Mouse (Mus musculus): ENCODE results near the gene Flot1. TPM values are rescaled to one million over a fixed set of nuclear protein-coding genes. Genes with fewer than 3 reads are reported as not detected.

The Flot1 gene
- 64.4 and 72.6 TPM in 2 replicates for polyA plus RNA-seq (2015; fragmentation: Nextera tagmentation; extraction: Ambion mirVana)

DNA sequence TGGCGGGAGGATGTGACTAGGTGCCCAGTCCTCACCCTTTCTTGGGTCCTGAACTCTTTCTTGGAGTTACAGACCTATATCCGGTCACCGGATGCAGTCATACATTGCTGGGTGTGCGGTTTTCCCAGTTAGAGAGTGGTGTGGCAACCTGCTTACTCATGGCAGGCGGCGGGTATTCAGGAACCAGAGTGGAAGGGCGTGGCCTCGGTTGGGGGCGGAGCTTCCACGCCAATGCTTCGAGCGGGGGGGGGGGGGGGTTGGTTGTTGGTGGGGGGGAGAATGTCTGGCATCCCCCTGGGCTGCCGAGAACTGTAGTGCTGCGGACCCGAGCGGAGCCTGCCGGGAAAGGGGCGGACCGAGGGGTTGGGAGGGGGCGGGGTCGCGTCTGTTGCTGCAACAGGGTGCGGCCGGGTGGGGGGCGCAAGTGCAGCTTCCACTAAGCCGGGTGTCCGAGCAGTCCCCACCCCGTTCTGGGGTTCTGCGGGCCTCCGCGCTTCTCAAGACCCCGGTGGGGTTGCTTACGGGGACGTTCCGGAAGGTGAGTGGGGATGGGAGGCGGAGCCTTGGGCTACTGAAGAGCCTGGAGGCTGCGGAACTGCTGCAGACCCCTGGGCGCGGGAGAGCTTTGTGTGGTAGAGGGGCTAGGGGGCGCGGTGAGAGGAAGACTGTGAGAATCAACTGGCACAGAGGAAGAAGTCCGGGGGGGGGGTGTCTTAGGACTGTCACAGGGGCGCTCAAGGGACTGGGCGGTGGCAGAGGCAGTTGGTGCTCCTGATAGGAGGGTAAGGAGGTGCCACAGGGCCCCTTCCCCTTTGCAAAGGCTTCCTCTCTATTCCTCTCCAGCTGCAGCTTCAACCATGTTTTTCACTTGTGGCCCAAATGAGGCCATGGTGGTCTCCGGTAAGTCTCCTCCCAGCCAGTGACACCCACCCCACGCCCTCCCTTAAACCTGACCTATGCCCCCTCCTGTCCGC, at the start of gene Flot1:
Flot1 (plus strand) TSS at position 267 of the 974 bp plus-strand sequence.
- H3K4me3 ChIP-seq (replicated peaks) = peak within 1 kb of the TSS; percentile 69
- H3K4me2 ChIP-seq (replicated peaks) = peak within 1 kb of the TSS; percentile 94
- peak within 1 kb of the TSS; percentile 93 for H3K27ac ChIP-seq (replicated peaks)
- H3K9ac ChIP-seq = peak within 1 kb of the TSS; percentile 72
- H3K4me1 ChIP-seq = peaks cover 33% of the 10 kb centered on the region
- under 1% methylated on average over 47 of the region's 47 CpGs for WGBS
- H3K36me3 ChIP-seq = peaks cover 31% of the 10 kb centered on the region
- no peaks in the 10 kb centered on the region for H3K27me3 ChIP-seq
- no peaks in the 10 kb centered on the region for H3K9me3 ChIP-seq (replicated peaks)
- ATAC-seq (ENCODE audit: insufficient number of reproducible peaks, low FRiP score, low TSS enrichment, low read depth) = peak; percentile 87

DNA sequence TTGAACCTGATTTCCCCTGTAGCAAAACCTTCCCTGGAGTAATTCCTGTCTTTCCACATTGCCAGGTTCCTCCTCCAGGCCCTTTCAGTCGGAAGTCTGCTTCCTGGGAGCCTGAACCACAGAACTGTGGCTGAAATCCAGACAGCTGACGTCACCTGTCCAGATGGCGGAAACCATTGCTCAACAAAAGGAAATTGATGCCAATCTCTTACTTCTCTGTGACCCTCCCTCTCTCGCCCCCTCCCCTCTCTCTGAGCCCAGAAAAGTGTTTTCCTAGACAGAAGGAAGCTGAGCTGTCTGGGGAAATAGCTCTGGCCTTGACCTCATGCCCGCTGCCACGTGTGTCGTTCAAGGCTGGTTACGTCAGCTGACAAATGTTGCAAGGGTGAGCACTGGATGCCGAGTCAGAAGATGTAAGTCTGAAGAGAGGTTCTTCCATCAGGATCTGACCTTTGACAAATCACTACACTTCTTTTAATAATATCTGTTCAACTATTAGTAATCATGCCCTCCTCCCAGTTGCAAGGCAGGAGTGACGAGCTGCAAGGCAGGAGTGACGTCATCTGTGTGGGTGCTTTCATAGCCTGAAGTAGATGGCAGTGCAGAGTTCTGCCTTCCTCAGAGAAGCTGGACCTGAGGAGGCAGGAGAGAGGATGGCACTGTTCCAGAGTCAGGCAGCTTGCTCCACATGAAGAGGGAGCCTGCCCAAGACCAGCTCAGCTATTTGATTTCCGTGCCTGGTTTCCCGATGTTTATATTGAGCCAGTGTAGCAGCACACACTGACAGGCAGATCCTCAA, 46.0 kb upstream of the Flot1 start:
- peak; percentile 39; the same call in 1 of the 2 replicates for ATAC-seq (ENCODE audit: insufficient number of reproducible peaks, low FRiP score, low TSS enrichment, low read depth)
- no peak overlapping the region for H3K9ac ChIP-seq

DNA sequence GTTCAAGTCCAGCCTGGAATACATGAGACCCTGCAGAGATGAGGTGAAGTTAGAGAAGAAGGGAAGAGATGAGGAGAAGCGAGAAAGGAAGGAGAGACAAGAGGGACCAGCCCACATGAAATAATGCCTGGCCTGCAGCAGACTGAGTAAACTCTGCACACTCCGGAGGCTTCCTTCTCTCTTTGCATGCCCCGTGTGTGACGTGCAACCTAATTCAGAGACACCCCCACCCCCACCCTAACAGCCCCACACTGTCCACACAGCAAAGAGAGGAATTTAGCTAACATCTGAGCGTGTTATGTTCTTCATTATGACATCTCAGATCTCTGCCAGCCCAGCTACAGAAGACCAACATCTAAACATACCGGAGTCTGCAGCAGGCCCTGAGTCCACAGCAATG, 44.1 kb upstream of the Flot1 start:
- no peaks in the 10 kb centered on the region for H3K9me3 ChIP-seq (replicated peaks)
- ATAC-seq (ENCODE audit: insufficient number of reproducible peaks, low FRiP score, low TSS enrichment, low read depth) = no peak
- no peaks in the 10 kb centered on the region for H3K27me3 ChIP-seq
- H3K4me2 ChIP-seq (replicated peaks) = no peak overlapping the region
- 0 out of 2 replicates have a peak overlapping the region, but pooled peaks have one; percentile 44 for H3K27ac ChIP-seq (replicated peaks)
- peaks cover 23% of the 10 kb centered on the region for H3K4me1 ChIP-seq
- H3K4me3 ChIP-seq (replicated peaks) = no peak overlapping the region
- H3K36me3 ChIP-seq = no peaks in the 10 kb centered on the region
- WGBS = 38% methylated on average over 6 of the region's 6 CpGs
- H3K9ac ChIP-seq = no peak overlapping the region

More for the DNA sequence above, 46.0 kb upstream of the Flot1 start:
- Histone ChIP-seq H3K4me1 (peaks cover 23% of the 10 kb centered on the region), H3K9me3 (replicated peaks) (no peaks in the 10 kb centered on the region), H3K27me3 (no peaks in the 10 kb centered on the region), H3K27ac (replicated peaks) (peak overlapping the region; percentile 74), H3K4me3 (replicated peaks) (no peak overlapping the region), H3K4me2 (replicated peaks) (no peak overlapping the region), H3K36me3 (no peaks in the 10 kb centered on the region)
- 30% methylated on average over 13 of the region's 13 CpGs for WGBS

DNA sequence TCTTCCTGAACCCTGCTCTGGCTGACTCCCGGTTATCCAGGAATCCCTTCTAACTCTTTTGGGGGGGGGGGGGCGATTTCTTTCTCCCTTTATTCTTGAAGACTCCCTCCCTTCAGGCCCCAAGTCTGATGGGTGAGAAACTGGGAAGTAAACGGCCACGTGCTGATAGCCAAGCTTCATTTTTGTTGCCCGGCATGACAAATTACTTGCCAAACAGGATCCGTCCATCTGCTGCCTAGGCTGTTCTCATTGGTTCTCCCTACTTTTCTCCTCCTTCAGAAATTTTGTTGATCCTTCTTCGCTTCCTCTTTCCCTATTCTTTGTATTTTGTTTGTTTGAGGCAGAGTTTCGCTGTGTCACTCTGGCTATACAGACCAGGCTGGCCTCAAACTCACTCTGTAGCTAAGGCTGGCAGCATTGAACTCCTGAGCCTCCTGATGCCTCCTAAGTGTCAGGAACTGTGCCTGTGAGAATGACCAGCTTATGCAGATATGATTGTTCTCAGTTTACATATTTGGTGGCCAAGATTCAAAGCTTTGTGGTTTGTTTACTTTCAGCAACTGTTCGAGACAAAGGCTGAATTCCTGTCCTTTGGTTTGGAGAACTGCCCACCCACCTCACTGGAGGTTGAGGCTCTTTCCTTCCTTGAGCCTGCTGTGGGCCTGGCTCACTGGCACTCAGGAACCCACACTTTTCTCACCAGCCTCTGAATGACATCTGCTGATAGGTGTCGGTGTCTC, 43.4 kb upstream of the Flot1 start:
- Histone ChIP-seq H3K27me3 (no peaks in the 10 kb centered on the region), H3K27ac (replicated peaks) (0 out of 2 replicates have a peak overlapping the region, but pooled peaks have one; percentile 44), H3K9ac (no peak overlapping the region), H3K9me3 (replicated peaks) (no peaks in the 10 kb centered on the region), H3K4me1 (peaks cover 23% of the 10 kb centered on the region), H3K4me2 (replicated peaks) (no peak overlapping the region), H3K4me3 (replicated peaks) (no peak overlapping the region), H3K36me3 (no peaks in the 10 kb centered on the region)
- no peak for ATAC-seq (ENCODE audit: insufficient number of reproducible peaks, low FRiP score, low TSS enrichment, low read depth)
- 56% methylated on average over 10 of the region's 10 CpGs for WGBS

DNA sequence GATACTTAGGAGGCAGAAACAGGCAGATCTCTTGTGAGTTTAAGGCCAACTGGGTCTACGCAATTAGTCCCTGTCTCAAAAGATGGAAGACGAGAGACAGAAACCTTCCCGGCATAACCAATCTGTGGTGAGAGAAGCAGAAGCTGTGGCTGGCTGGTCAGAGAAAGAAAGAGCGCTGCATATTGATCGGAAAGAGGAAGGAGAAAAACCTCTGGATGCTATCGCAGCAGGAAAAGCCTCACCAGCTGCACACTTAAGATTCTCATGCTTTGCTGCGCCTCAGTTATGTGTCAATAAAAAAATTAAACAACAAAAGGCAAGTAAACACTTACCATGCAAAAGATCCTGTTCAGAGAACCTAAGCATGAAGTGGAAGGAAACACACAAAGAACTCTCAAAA, 42.7 kb upstream of the Flot1 start:
- H3K9ac ChIP-seq = no peak overlapping the region
- no peak overlapping the region for H3K4me3 ChIP-seq (replicated peaks)
- no peak overlapping the region for H3K4me2 ChIP-seq (replicated peaks)
- no peaks in the 10 kb centered on the region for H3K36me3 ChIP-seq
- peaks cover 23% of the 10 kb centered on the region for H3K4me1 ChIP-seq
- no peak for ATAC-seq (ENCODE audit: insufficient number of reproducible peaks, low FRiP score, low TSS enrichment, low read depth)
- H3K27me3 ChIP-seq = no peaks in the 10 kb centered on the region
- H3K27ac ChIP-seq (replicated peaks) = no peak overlapping the region
- WGBS = 87% methylated on average over 7 of the region's 7 CpGs
- no peaks in the 10 kb centered on the region for H3K9me3 ChIP-seq (replicated peaks)

DNA sequence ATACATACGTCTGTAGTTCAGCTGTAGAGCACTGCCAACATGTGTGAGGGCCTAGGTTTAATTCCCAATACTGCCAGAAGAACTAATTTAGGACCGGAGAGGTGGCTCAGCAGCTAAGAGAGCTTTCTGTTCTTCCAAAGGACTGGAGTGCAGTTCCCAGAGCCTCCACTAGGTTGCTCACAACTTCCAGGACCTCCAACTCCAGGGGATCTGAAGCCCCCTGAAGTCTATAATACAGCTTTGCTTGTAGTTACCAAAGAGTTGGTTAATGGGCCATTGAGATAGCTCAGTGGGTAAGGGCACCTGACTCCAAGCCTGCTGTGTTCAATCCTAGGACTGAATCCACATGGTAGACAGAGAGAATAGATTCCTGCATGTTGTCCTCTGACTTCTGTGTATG, 40.6 kb upstream of the Flot1 start:
- no peaks in the 10 kb centered on the region for H3K9me3 ChIP-seq (replicated peaks)
- no peaks in the 10 kb centered on the region for H3K36me3 ChIP-seq
- H3K4me2 ChIP-seq (replicated peaks) = no peak overlapping the region
- no peak overlapping the region for H3K9ac ChIP-seq
- no peaks in the 10 kb centered on the region for H3K27me3 ChIP-seq
- H3K27ac ChIP-seq (replicated peaks) = no peak overlapping the region
- 78% methylated on average over 2 of the region's 2 CpGs for WGBS
- H3K4me3 ChIP-seq (replicated peaks) = no peak overlapping the region
- peaks cover 13% of the 10 kb centered on the region for H3K4me1 ChIP-seq
- no peak for ATAC-seq (ENCODE audit: insufficient number of reproducible peaks, low FRiP score, low TSS enrichment, low read depth)

DNA sequence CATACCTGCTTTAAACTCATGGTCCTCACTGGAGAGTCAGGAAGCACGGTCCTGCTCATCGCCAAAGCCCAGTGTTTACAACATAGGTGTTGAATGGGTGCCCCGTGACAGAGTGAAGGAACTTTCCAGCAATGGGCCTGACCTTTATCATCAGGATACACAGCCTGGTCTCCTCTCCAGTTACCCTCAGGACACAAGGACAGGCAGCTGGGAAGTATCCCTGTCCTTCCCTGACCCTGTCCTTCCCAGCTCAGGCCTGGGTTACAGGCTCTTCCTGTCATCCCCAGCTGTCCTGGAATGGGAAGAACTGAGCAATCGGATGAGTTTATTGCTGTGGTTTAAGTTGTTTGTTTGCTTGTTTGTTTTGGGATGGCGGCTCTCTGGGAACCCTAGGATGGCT, 40.1 kb upstream of the Flot1 start:
- ATAC-seq (ENCODE audit: insufficient number of reproducible peaks, low FRiP score, low TSS enrichment, low read depth) = no peak

DNA sequence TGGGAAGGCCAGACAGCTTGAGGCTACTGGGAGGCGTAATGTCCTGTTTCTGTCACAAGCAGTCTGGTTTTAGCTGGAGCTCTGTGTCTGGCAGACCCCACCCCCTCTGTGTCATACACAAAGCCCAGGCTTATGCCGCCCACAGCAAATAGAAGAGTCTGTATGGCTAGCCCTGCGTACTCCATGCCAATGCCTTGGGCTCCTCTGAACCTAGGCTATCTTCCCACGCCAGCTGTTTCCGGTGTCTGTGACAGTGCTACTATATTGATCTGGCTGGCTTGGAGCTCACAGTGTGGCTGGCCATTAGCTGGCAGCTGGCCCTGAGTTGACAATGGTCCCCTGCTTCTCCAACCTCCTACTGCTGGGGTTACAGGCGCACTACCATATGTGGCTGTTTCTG, 39.1 kb upstream of the Flot1 start:
- Histone ChIP-seq H3K4me3 (replicated peaks) (no peak overlapping the region), H3K4me1 (peaks cover 6% of the 10 kb centered on the region; the same call in 1 of the 2 replicates), H3K27me3 (no peaks in the 10 kb centered on the region), H3K9me3 (replicated peaks) (no peaks in the 10 kb centered on the region), H3K9ac (no peak overlapping the region), H3K27ac (replicated peaks) (no peak overlapping the region), H3K4me2 (replicated peaks) (no peak overlapping the region), H3K36me3 (no peaks in the 10 kb centered on the region)
- WGBS = 63% methylated on average over 6 of the region's 6 CpGs
- peak; percentile 51 for ATAC-seq (ENCODE audit: insufficient number of reproducible peaks, low FRiP score, low TSS enrichment, low read depth)

More for the DNA sequence above, 40.1 kb upstream of the Flot1 start:
- H3K4me3 ChIP-seq (replicated peaks) = no peak overlapping the region
- H3K9ac ChIP-seq = no peak overlapping the region
- peaks cover 8% of the 10 kb centered on the region; the same call in 1 of the 2 replicates for H3K4me1 ChIP-seq
- H3K9me3 ChIP-seq (replicated peaks) = no peaks in the 10 kb centered on the region
- no peaks in the 10 kb centered on the region for H3K36me3 ChIP-seq
- H3K27me3 ChIP-seq = no peaks in the 10 kb centered on the region
- H3K4me2 ChIP-seq (replicated peaks) = no peak overlapping the region
- H3K27ac ChIP-seq (replicated peaks) = no peak overlapping the region
- 84% methylated on average over 5 of the region's 5 CpGs for whole genome bisulfite sequencing

DNA sequence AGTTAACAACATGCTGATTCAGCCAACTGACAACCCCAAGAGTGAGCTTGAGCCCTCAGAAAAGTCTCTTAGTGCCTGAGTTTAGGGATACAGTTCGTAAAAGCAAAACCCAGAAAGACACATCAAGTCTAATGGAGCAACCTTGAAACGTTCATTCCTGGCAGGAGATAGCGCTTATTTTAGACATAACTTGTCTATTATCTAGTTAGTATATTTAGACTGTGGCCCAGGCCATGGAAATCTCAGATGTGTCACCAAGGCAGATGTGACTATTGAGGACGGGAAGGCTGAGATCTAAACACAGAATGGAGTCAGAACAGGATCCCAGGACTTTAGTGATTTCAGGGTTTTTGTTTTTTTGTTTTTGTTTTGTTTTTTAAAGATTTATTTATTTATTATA, 37.9 kb upstream of the Flot1 start:
- no peak overlapping the region for H3K4me2 ChIP-seq (replicated peaks)
- H3K36me3 ChIP-seq = no peaks in the 10 kb centered on the region
- ATAC-seq (ENCODE audit: insufficient number of reproducible peaks, low FRiP score, low TSS enrichment, low read depth) = no peak
- H3K4me3 ChIP-seq (replicated peaks) = no peak overlapping the region
- no peaks in the 10 kb centered on the region for H3K4me1 ChIP-seq
- 82% methylated on average over 4 of the region's 4 CpGs for WGBS
- H3K9me3 ChIP-seq (replicated peaks) = no peaks in the 10 kb centered on the region
- H3K27me3 ChIP-seq = no peaks in the 10 kb centered on the region
- H3K9ac ChIP-seq = no peak overlapping the region
- no peak overlapping the region for H3K27ac ChIP-seq (replicated peaks)

DNA sequence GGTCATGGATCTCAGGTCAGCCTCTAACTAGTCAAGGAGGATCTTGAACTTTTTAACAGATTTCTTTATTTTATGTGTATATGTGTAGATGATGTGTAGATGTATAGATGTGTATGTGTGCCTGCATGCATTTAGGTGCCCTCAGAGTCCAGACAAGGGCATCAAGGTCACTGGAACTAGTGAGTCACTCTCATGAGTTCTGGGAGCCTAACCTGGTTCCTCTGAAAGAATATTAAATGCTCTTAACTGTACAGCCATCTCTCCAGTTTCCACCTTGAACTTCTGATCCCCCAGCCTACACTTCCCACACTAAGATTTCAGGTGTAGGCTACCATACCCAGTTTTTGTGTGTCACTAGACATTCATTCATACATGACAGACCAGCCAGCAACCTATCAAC, 35.5 kb upstream of the Flot1 start:
- no peak overlapping the region for H3K27ac ChIP-seq (replicated peaks)
- no peak overlapping the region for H3K9ac ChIP-seq
- no peak for ATAC-seq (ENCODE audit: insufficient number of reproducible peaks, low FRiP score, low TSS enrichment, low read depth)

DNA sequence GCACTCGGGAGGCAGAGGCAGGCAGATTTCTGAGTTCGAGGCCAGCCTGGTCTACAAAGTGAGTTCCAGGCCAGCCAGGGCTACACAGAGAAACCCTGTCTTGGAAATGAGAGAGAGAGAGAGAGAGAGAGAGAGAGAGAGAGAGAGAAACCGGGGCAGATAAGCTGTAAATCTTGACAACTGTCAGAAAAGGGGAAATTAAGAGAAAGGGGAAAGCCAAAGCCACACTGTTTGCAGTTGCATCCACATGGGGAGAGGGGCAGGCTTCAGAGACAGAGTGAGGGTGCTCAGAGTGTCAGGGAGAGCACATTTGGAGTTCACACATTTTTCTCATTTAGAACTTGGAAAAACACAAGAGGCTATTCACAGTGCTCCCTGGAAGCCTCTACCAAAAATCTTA, 35.0 kb upstream of the Flot1 start:
- Histone ChIP-seq H3K27me3 (no peaks in the 10 kb centered on the region), H3K4me2 (replicated peaks) (no peak overlapping the region), H3K36me3 (no peaks in the 10 kb centered on the region), H3K27ac (replicated peaks) (no peak overlapping the region), H3K9me3 (replicated peaks) (no peaks in the 10 kb centered on the region), H3K9ac (no peak overlapping the region), H3K4me3 (replicated peaks) (no peak overlapping the region), H3K4me1 (no peaks in the 10 kb centered on the region)
- WGBS = 74% methylated on average over 3 of the region's 3 CpGs
- ATAC-seq (ENCODE audit: insufficient number of reproducible peaks, low FRiP score, low TSS enrichment, low read depth) = no peak

More for the DNA sequence above, 35.5 kb upstream of the Flot1 start:
- Histone ChIP-seq H3K4me2 (replicated peaks) (no peak overlapping the region), H3K9me3 (replicated peaks) (no peaks in the 10 kb centered on the region), H3K27me3 (no peaks in the 10 kb centered on the region), H3K36me3 (no peaks in the 10 kb centered on the region), H3K4me3 (replicated peaks) (no peak overlapping the region), H3K4me1 (no peaks in the 10 kb centered on the region)

Measured in embryonic facial prominence, embryonic 15.5 days (tissue).